Mouse (Mus musculus): ENCODE measurements around the gene Frat2.

Frat2 gene

DNA sequence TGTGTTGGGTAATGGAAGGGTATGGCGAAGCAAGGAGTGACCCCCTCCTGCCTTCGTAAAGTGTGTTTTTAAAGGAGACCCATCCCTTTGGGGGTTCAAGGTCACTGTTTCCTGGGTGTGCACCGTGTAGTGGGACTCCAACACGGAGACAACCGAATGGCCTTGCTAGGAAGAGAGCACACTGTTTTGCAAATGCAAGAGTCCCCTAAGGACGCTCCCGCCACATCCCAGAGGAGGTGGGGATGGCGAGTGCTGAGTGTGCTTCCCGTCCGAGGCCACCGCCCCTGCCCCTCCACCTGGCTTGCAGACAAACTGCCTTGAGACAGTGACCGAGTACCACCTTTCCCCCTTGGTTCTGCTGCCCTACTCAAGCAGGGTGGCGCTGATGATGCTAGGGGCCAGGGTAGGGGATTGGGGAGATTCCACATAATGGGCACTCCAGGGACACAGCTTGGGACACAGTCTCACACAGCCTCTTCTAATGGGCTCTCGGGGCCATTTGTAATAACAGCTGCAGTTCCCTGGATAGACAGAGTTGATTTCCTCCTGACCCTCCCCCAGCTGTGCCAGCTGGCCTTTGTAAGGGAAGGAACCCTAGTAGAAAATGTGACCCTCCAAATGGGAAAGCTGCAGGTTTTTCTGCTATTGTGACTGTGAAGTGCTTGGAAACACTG, 16.1 kb downstream of the Frat2 start:
- TF ChIP-seq CTCF (conservative IDR thresholded peaks at IDR 0.05; ENCODE audit: low read length): no peak
- no peak for TF ChIP-seq NANOG (IDR thresholded peaks at IDR 0.05; ENCODE audit: borderline replicate concordance, low read length)
- TF ChIP-seq POU5F1 (IDR thresholded peaks at IDR 0.05; ENCODE audit: borderline replicate concordance, low read length): no peak
- Histone ChIP-seq H3K36me3 (ENCODE audit: insufficient read depth, low read length) (no peaks in the 10 kb centered on the region), H3K4me3 (replicated peaks; ENCODE audit: low read length) (peak overlapping the region; percentile 89), H3K27me3 (ENCODE audit: insufficient read depth, low read length) (peaks cover 49% of the 10 kb centered on the region), H3K9me3 (ENCODE audit: low read length) (no peaks in the 10 kb centered on the region), H3K4me1 (replicated peaks; ENCODE audit: low read depth, low read length) (peaks cover 48% of the 10 kb centered on the region)

DNA sequence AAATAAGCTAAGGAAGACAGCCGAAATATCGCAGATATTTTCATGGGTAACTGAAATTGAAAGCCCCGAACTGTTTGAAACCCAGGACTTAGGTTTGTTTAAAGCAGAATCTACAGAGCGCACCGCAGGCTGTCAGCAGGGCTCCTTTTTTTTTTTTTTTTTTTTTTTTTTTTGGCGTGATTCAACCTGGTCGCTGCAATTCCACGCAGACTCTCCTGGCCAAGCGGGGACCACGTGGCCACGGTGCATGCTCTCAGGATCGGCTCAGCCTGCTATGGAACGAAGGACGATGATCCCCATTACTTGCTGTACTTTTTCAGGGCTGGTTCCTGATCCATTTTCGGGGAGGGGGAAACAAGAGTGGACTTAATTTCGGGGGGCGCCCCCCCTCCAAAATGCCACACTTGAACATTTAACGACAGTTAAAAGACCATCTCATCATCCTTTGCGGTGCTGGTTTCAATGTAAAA, 16.8 kb downstream of the Frat2 start:
- H3K4me3 ChIP-seq (replicated peaks; ENCODE audit: low read length): peak overlapping the region; percentile 89

DNA sequence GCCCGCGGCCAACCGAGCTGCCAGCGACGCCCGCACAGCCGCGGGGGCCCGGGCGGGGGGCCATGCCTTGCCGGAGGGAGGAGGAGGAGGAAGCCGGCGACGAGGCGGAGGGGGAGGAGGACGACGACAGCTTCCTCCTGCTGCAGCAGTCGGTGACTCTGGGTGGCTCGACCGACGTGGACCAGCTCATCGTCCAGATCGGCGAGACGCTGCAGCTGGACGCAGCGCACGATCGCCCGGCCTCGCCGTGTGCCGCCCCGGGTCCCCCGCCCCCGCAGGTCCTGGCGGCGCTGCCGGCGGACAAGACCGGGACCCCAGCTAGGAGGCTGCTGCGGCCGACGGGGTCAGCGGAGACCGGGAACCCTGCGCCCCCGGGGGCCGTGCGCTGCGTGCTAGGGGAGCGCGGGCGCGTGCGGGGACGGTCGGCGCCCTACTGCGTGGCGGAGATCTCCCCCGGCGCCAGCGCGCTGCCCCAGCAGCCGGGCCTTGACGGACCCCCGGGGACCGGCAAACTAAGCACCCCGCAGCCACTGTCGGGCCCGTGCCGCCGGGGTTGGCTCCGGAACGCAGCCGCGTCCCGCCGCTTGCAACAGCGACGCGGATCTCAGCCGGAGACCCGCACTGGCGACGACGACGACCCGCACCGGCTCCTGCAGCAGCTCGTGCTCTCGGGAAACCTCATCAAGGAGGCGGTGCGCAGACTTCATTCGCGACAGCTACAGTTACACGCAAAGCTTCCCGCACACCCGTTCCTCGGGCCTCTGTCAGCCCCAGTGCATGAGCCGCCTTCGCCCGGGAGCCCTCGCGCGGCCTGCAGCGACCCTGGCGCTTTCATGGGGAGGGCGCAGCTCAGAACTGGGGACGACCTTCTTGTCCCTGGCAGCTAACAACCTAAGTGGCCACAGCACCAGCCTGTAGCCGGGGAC, 17.6 kb downstream of the Frat2 start:
- Histone ChIP-seq H3K4me1 (replicated peaks; ENCODE audit: low read depth, low read length) (peaks cover 33% of the 10 kb centered on the region), H3K27me3 (ENCODE audit: insufficient read depth, low read length) (peaks cover 43% of the 10 kb centered on the region), H3K9me3 (ENCODE audit: low read length) (no peaks in the 10 kb centered on the region), H3K4me3 (replicated peaks; ENCODE audit: low read length) (peak overlapping the region; percentile 89), H3K36me3 (ENCODE audit: insufficient read depth, low read length) (no peaks in the 10 kb centered on the region)
- TF ChIP-seq POU5F1 (IDR thresholded peaks at IDR 0.05; ENCODE audit: borderline replicate concordance, low read length) (no peak), CTCF (conservative IDR thresholded peaks at IDR 0.05; ENCODE audit: low read length) (no peak), NANOG (IDR thresholded peaks at IDR 0.05; ENCODE audit: borderline replicate concordance, low read length) (no peak)

More for the DNA sequence above, 16.8 kb downstream of the Frat2 start:
- TF ChIP-seq CTCF (conservative IDR thresholded peaks at IDR 0.05; ENCODE audit: low read length): no peak
- TF ChIP-seq NANOG (IDR thresholded peaks at IDR 0.05; ENCODE audit: borderline replicate concordance, low read length): no peak
- no peak for TF ChIP-seq POU5F1 (IDR thresholded peaks at IDR 0.05; ENCODE audit: borderline replicate concordance, low read length)
- H3K9me3 ChIP-seq (ENCODE audit: low read length): no peaks in the 10 kb centered on the region
- H3K4me1 ChIP-seq (replicated peaks; ENCODE audit: low read depth, low read length): peaks cover 41% of the 10 kb centered on the region
- H3K27me3 ChIP-seq (ENCODE audit: insufficient read depth, low read length): peaks cover 43% of the 10 kb centered on the region
- H3K36me3 ChIP-seq (ENCODE audit: insufficient read depth, low read length): no peaks in the 10 kb centered on the region

DNA sequence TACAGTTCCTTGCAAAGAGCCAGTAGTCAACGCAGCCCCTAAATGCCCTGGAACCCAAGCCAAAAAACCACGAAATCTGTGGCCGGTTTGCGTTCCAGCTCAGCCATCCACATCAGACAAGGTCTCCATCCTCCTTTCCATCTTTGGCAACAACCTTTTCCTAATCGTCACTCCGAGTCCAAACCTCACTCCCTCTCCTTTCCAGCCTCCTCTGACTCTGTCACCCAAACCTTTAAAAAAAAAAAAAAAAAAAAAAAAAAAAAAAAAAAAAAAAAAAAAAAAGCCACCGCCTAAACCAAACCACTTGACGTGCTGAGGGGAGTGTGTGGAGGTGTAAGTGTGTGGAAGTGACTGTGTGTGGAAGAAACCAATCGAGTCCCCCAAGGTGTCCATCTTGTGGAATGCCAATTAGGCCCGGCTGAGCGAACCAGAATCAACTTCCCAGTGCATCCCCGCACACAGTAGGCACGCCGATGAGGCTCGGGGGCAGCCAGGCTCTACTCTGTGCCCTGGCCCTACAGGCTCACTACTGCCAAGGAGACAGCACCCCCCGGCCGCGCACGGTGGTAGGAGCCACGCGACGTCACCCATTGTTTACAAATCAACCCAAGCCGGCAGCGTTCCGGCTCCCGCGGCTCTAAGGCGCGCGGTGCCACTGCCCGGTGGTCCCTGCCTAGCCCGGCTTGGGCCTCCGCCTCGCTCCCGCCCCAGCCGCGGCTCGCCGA, 18.4 kb downstream of the Frat2 start, which contains the start of gene Frat1:
Frat1 (plus strand) TSS at position 590 of the 725 bp plus-strand sequence.
- no peaks in the 10 kb centered on the region for H3K9me3 ChIP-seq (ENCODE audit: low read length)
- H3K4me1 ChIP-seq (replicated peaks; ENCODE audit: low read depth, low read length): peaks cover 31% of the 10 kb centered on the region
- TF ChIP-seq POU5F1 (IDR thresholded peaks at IDR 0.05; ENCODE audit: borderline replicate concordance, low read length) (no peak), CTCF (conservative IDR thresholded peaks at IDR 0.05; ENCODE audit: low read length) (no peak), NANOG (IDR thresholded peaks at IDR 0.05; ENCODE audit: borderline replicate concordance, low read length) (no peak)
- peak within 1 kb of the TSS; percentile 89 for H3K4me3 ChIP-seq (replicated peaks; ENCODE audit: low read length)
- peaks cover 37% of the 10 kb centered on the region for H3K27me3 ChIP-seq (ENCODE audit: insufficient read depth, low read length)
- H3K36me3 ChIP-seq (ENCODE audit: insufficient read depth, low read length): no peaks in the 10 kb centered on the region

DNA sequence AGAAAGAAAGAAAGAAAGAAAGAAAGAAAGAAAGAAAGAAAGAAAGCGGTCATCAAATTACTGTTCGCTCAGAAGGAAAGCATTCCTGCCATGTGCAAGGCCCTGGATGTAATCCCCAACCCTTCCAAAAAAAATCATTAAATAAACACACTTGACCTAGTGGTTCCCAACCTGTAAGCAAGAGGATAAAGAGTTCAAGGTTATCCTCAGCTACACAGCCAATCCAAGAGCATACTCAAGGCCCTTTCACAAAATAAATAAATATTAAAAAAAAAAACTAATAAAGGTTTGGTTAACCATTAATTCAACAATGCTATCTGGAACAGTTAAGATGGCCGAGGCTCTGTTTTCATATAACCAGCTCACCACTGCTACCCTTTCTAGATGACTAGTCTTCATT, 19.0 kb downstream of the Frat2 start:
- H3K9me3 ChIP-seq (ENCODE audit: low read length): no peaks in the 10 kb centered on the region
- peaks cover 33% of the 10 kb centered on the region for H3K27me3 ChIP-seq (ENCODE audit: insufficient read depth, low read length)
- H3K4me3 ChIP-seq (replicated peaks; ENCODE audit: low read length): peak overlapping the region; percentile 89
- TF ChIP-seq POU5F1 (IDR thresholded peaks at IDR 0.05; ENCODE audit: borderline replicate concordance, low read length) (no peak), NANOG (IDR thresholded peaks at IDR 0.05; ENCODE audit: borderline replicate concordance, low read length) (no peak), CTCF (conservative IDR thresholded peaks at IDR 0.05; ENCODE audit: low read length) (no peak)
- H3K36me3 ChIP-seq (ENCODE audit: insufficient read depth, low read length): no peaks in the 10 kb centered on the region
- peaks cover 31% of the 10 kb centered on the region for H3K4me1 ChIP-seq (replicated peaks; ENCODE audit: low read depth, low read length)

DNA sequence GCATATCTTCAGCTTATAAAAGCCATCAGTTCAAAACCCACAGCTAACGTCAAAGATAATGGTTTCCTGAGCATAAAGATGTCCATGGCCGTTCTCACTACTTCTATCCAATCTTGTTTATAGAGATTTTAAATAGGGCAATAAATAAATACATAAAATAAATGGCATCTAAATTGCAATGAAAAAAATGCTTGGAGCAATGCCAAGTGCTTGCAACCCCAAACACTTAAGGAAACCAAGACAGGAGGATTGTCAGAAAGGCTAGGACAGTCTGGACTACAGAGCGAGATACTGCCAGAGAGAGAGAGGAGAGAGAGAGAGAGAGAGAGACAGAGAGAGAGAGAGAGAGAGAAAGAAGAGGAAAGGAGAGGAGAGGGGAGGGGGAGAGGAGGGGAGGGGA, 21.4 kb downstream of the Frat2 start:
- Histone ChIP-seq H3K4me1 (replicated peaks; ENCODE audit: low read depth, low read length) (peaks cover 14% of the 10 kb centered on the region), H3K27me3 (ENCODE audit: insufficient read depth, low read length) (peaks cover 21% of the 10 kb centered on the region), H3K9me3 (ENCODE audit: low read length) (no peaks in the 10 kb centered on the region), H3K36me3 (ENCODE audit: insufficient read depth, low read length) (no peaks in the 10 kb centered on the region), H3K4me3 (replicated peaks; ENCODE audit: low read length) (no peak overlapping the region)
- TF ChIP-seq CTCF (conservative IDR thresholded peaks at IDR 0.05; ENCODE audit: low read length) (no peak), POU5F1 (IDR thresholded peaks at IDR 0.05; ENCODE audit: borderline replicate concordance, low read length) (no peak)

DNA sequence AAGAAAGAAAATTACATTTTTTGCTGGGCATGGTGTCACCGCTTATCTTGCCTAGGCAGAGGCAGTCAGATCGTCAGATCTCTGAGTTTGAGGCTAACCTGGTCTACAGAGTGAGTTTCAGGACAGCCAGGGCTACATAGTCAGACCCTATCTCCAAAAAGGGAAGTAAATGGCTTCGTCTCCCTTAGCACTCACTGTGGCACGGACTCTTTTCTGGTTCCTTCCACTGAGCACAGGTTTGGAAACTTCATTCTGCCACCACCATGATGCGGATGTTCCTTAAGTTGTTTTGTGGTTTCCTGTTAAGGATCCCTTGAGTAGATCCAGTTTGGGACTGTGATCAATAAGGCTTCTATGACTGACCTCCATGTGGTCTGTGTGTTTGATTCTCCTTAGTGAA, 23.0 kb downstream of the Frat2 start:
- Histone ChIP-seq H3K36me3 (ENCODE audit: insufficient read depth, low read length) (no peaks in the 10 kb centered on the region), H3K27me3 (ENCODE audit: insufficient read depth, low read length) (peaks cover 15% of the 10 kb centered on the region), H3K4me3 (replicated peaks; ENCODE audit: low read length) (no peak overlapping the region), H3K9me3 (ENCODE audit: low read length) (no peaks in the 10 kb centered on the region), H3K4me1 (replicated peaks; ENCODE audit: low read depth, low read length) (peaks cover 16% of the 10 kb centered on the region)
- no peak for TF ChIP-seq NANOG (IDR thresholded peaks at IDR 0.05; ENCODE audit: borderline replicate concordance, low read length)
- TF ChIP-seq CTCF (conservative IDR thresholded peaks at IDR 0.05; ENCODE audit: low read length): no peak
- no peak for TF ChIP-seq POU5F1 (IDR thresholded peaks at IDR 0.05; ENCODE audit: borderline replicate concordance, low read length)

DNA sequence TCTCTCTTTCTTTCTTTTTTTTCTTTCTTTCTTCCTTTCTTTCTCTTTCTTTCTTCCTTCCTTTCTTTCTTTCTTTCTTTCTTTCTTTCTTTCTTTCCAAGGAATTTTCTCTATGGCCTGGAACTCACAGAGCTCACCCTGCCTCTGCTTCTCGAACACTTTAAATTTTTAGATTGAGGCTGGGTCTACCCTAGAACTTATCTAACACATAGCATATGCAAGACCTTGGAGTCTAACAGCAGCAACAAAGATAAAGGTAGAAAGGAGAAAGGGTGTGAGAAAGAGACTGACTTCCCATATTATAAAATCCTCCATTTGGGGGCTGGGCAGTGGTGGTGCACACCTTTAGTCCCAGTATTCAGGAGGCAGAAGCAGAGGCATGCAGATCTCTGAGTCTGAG, 25.3 kb downstream of the Frat2 start:
- TF ChIP-seq POU5F1 (IDR thresholded peaks at IDR 0.05; ENCODE audit: borderline replicate concordance, low read length) (no peak), CTCF (conservative IDR thresholded peaks at IDR 0.05; ENCODE audit: low read length) (no peak), NANOG (IDR thresholded peaks at IDR 0.05; ENCODE audit: borderline replicate concordance, low read length) (no peak)
- Histone ChIP-seq H3K4me1 (replicated peaks; ENCODE audit: low read depth, low read length) (peaks cover 17% of the 10 kb centered on the region), H3K27me3 (ENCODE audit: insufficient read depth, low read length) (peaks cover 15% of the 10 kb centered on the region), H3K36me3 (ENCODE audit: insufficient read depth, low read length) (no peaks in the 10 kb centered on the region), H3K4me3 (replicated peaks; ENCODE audit: low read length) (no peak overlapping the region), H3K9me3 (ENCODE audit: low read length) (no peaks in the 10 kb centered on the region)

Measured in E14TG2a.4 (cell line).